Comparison of ENCODE assay signal across 9 mouse cellular contexts in genomic region chr9:44485516-44486161, GRCm38 (mm10). TPM values are rescaled to one million over a fixed set of nuclear protein-coding genes. Genes with fewer than 3 reads are reported as not detected.
DNase-seq lines count a peak whose midpoint lies in the region; ATAC-seq and TF ChIP-seq lines count a peak whose summit lies in the region.
"Had no signal": no experiment of that assay in that cellular context is flagged by ENCODE, and none has a peak within 500 bp of the region (broad histone marks: within the 10 kb centered on the region; RNA-seq: fewer than 3 reads in every experiment).

No protein-coding gene starts in this region.

- peak overlapping the region; percentile 93 for H3K4me2 ChIP-seq in forebrain, embryonic 12.5 days
- peak overlapping the region; percentile 76 for H3K4me2 ChIP-seq in intestine, embryonic 14.5 days (ENCODE audit: low read length)
- H3K4me2 ChIP-seq in liver, embryonic 15.5 days = peak overlapping the region; percentile 73
- peak overlapping the region; percentile 87 for H3K4me2 ChIP-seq in stomach, embryonic 16.5 days (ENCODE audit: low read depth, low read length)

- H3K9me3 ChIP-seq in forebrain, embryonic 12.5 days = no peaks in the 10 kb centered on the region
- no peaks in the 10 kb centered on the region for H3K9me3 ChIP-seq in intestine, embryonic 14.5 days (ENCODE audit: control insufficient read depth, low read length)
- no peaks in the 10 kb centered on the region for H3K9me3 ChIP-seq in liver, embryonic 15.5 days (replicated peaks)
- no peaks in the 10 kb centered on the region for H3K9me3 ChIP-seq in stomach, embryonic 16.5 days (replicated peaks; ENCODE audit: control insufficient read depth, low read length)

- H3K9ac ChIP-seq in forebrain, embryonic 12.5 days = peak overlapping the region; percentile 99
- H3K9ac ChIP-seq in intestine, embryonic 14.5 days (ENCODE audit: low read length) = peak overlapping the region; percentile 29
- H3K9ac ChIP-seq in liver, embryonic 15.5 days = no peak overlapping the region
- peak overlapping the region; percentile 98 for H3K9ac ChIP-seq in stomach, embryonic 16.5 days (ENCODE audit: low read length)

- H3K4me1 ChIP-seq in spleen, adult 2 months (ENCODE audit: control insufficient read depth, insufficient read depth, insufficient read length) = peaks cover 28% of the 10 kb centered on the region
- H3K4me1 ChIP-seq in forebrain, embryonic 12.5 days = peaks cover 81% of the 10 kb centered on the region
- peaks cover 70% of the 10 kb centered on the region for H3K4me1 ChIP-seq in intestine, embryonic 14.5 days (replicated peaks; ENCODE audit: control insufficient read depth, insufficient read depth, low read length)
- H3K4me1 ChIP-seq in liver, embryonic 15.5 days (replicated peaks) = peaks cover 48% of the 10 kb centered on the region
- peaks cover 75% of the 10 kb centered on the region for H3K4me1 ChIP-seq in stomach, embryonic 16.5 days (ENCODE audit: control insufficient read depth, insufficient read depth, low read length)

- WGBS in spleen, adult 2 months = 64% methylated on average over 14 of the region's 14 CpGs
- 26% methylated on average over 11 of the region's 14 CpGs for WGBS in forebrain, embryonic 12.5 days
- 22% methylated on average over 14 of the region's 14 CpGs for WGBS in intestine, embryonic 14.5 days
- 44% methylated on average over 14 of the region's 14 CpGs for WGBS in liver, embryonic 15.5 days (ENCODE audit: insufficient replicate concordance)
- WGBS in stomach, embryonic 16.5 days = 25% methylated on average over 14 of the region's 14 CpGs

- H3K27ac ChIP-seq in spleen, adult 2 months (ENCODE audit: insufficient read depth, low read length) = peak overlapping the region; percentile 39; the same call in 1 of the 2 replicates
- no peak overlapping the region for H3K27ac ChIP-seq in forebrain, embryonic 12.5 days
- H3K27ac ChIP-seq in intestine, embryonic 14.5 days (ENCODE audit: low read depth) = 0 out of 2 replicates have a peak overlapping the region, but pooled peaks have one; percentile 86
- peak overlapping the region; percentile 45 for H3K27ac ChIP-seq in liver, embryonic 15.5 days (replicated peaks)
- peak overlapping the region; percentile 97 for H3K27ac ChIP-seq in stomach, embryonic 16.5 days (ENCODE audit: low read length)

- H3K27me3 ChIP-seq in spleen, adult 2 months (ENCODE audit: control insufficient read depth, insufficient read depth, low read length) = no peaks in the 10 kb centered on the region
- peaks cover 4% of the 10 kb centered on the region; the same call in 1 of the 2 replicates for H3K27me3 ChIP-seq in forebrain, embryonic 12.5 days
- no peaks in the 10 kb centered on the region for H3K27me3 ChIP-seq in intestine, embryonic 14.5 days (replicated peaks; ENCODE audit: control insufficient read depth, insufficient read depth, low read length)
- H3K27me3 ChIP-seq in liver, embryonic 15.5 days = peaks cover 46% of the 10 kb centered on the region
- no peaks in the 10 kb centered on the region for H3K27me3 ChIP-seq in stomach, embryonic 16.5 days (ENCODE audit: control insufficient read depth, insufficient read depth, low read length)

- no peak for DNase-seq in spleen, adult 2 months (ENCODE audit: low read depth in 1 of 2, low spot score in 2 of 2)
- no peak for DNase-seq in spleen, postnatal 36 days (ENCODE audit: low spot score in 2 of 2)
- DNase-seq in intestine, embryonic 14.5 days (ENCODE audit: low spot score) = no peak

- ATAC-seq in forebrain, embryonic 12.5 days (ENCODE audit: low FRiP score) = no peak
- no peak for ATAC-seq in intestine, embryonic 14.5 days (replicated peaks; ENCODE audit: low FRiP score, low TSS enrichment, low read depth)
- ATAC-seq in liver, embryonic 15.5 days (ENCODE audit: insufficient read depth) = no peak
- no peak for ATAC-seq in stomach, embryonic 16.5 days (ENCODE audit: insufficient read depth, low FRiP score)
- no peak for ATAC-seq in erythroblast, adult 5-6 weeks (replicated peaks; ENCODE audit: low FRiP score, poor library complexity, severe bottlenecking)
- ATAC-seq in erythroid progenitor cell, adult 5-6 weeks (replicated peaks; ENCODE audit: low FRiP score, poor library complexity, severe bottlenecking) = no peak

- TF ChIP-seq POLR2A in spleen, adult 2 months (IDR thresholded peaks at IDR 0.05; ENCODE audit: low read depth, low read length) = no peak

- H3K4me3 ChIP-seq in spleen, adult 2 months (ENCODE audit: extremely low read depth, insufficient read depth, insufficient read length) = no peak overlapping the region
- H3K4me3 ChIP-seq in forebrain, embryonic 12.5 days (replicated peaks) = peak overlapping the region; percentile 96
- peak overlapping the region; percentile 98 for H3K4me3 ChIP-seq in intestine, embryonic 14.5 days (ENCODE audit: low read depth, low read length)
- peak overlapping the region; percentile 66; the same call in 1 of the 2 replicates for H3K4me3 ChIP-seq in liver, embryonic 15.5 days (replicated peaks)
- peak overlapping the region; percentile 94 for H3K4me3 ChIP-seq in stomach, embryonic 16.5 days (replicated peaks; ENCODE audit: low read length)

- H3K36me3 ChIP-seq in spleen, adult 2 months (ENCODE audit: control insufficient read depth, insufficient read depth, low read length) = no peaks in the 10 kb centered on the region
- no peaks in the 10 kb centered on the region for H3K36me3 ChIP-seq in forebrain, embryonic 12.5 days (replicated peaks)
- no peaks in the 10 kb centered on the region for H3K36me3 ChIP-seq in intestine, embryonic 14.5 days (ENCODE audit: control insufficient read depth, insufficient read depth, low read length)
- H3K36me3 ChIP-seq in liver, embryonic 15.5 days (replicated peaks) = no peaks in the 10 kb centered on the region
- no peaks in the 10 kb centered on the region for H3K36me3 ChIP-seq in stomach, embryonic 16.5 days (ENCODE audit: control insufficient read depth, insufficient read depth, low read length)

- no peak for TF ChIP-seq CTCF in spleen, adult 2 months (IDR thresholded peaks at IDR 0.05; ENCODE audit: extremely low read depth, insufficient read depth, insufficient read length, insufficient replicate concordance)

RNA-seq across cellular contexts. Expression of gene Bcl9l, which starts 3.0 kb away (rescaled TPM):
- 42.2 and 50.3 TPM in 2 replicates for polyA plus RNA-seq in spleen, adult 2 months (2012; rRNA removed)
- 10.6 and 10.7 TPM in 2 replicates for polyA plus RNA-seq in forebrain, embryonic 12.5 days (2016; fragmentation: Nextera tagmentation; extraction: Ambion mirVana)
- 10.2 TPM in 2 replicates for polyA plus RNA-seq in intestine, embryonic 14.5 days (2014; fragmentation: Nextera tagmentation; extraction: Ambion mirVana)
- 1.9 and 2.3 TPM in 2 replicates for polyA plus RNA-seq in liver, embryonic 15.5 days (2015; fragmentation: Nextera tagmentation; extraction: Ambion mirVana)
- 9.0 and 10.6 TPM in 2 replicates for polyA plus RNA-seq in stomach, embryonic 16.5 days (2015; fragmentation: Nextera tagmentation; extraction: Ambion mirVana)
- 0.77 and 0.84 TPM in 2 replicates for total RNA-seq in erythroblast, adult 5-6 weeks (2015; ENCODE audit: low replicate concordance)
- 0.42 and 2.8 TPM in 2 replicates for total RNA-seq in erythroblast, adult 5-6 weeks (2017; ENCODE audit: low replicate concordance)
- 0.36 and 2.5 TPM in 2 replicates for total RNA-seq in erythroid progenitor cell, adult 5-6 weeks (2015; ENCODE audit: low replicate concordance)
- total RNA-seq in erythroid progenitor cell, adult 5-6 weeks (2017; ENCODE audit: low replicate concordance) = 1.2 and 1.7 TPM in 2 replicates

RNA-seq across cellular contexts. Expression of gene Upk2, which starts 30.9 kb away (rescaled TPM):
- polyA plus RNA-seq in spleen, adult 2 months (2012; rRNA removed) = not detected in 2 replicates
- 0.29 TPM in 1 of 2 replicates, not detected in the other for polyA plus RNA-seq in forebrain, embryonic 12.5 days (2016; fragmentation: Nextera tagmentation; extraction: Ambion mirVana)
- 2.1 and 2.3 TPM in 2 replicates for polyA plus RNA-seq in intestine, embryonic 14.5 days (2014; fragmentation: Nextera tagmentation; extraction: Ambion mirVana)
- polyA plus RNA-seq in liver, embryonic 15.5 days (2015; fragmentation: Nextera tagmentation; extraction: Ambion mirVana) = not detected in 2 replicates
- 31.1 and 39.0 TPM in 2 replicates for polyA plus RNA-seq in stomach, embryonic 16.5 days (2015; fragmentation: Nextera tagmentation; extraction: Ambion mirVana)
- total RNA-seq in erythroblast, adult 5-6 weeks (2015; ENCODE audit: low replicate concordance) = not detected in 2 replicates
- not detected in 2 replicates for total RNA-seq in erythroblast, adult 5-6 weeks (2017; ENCODE audit: low replicate concordance)
- total RNA-seq in erythroid progenitor cell, adult 5-6 weeks (2015; ENCODE audit: low replicate concordance) = not detected in 2 replicates
- total RNA-seq in erythroid progenitor cell, adult 5-6 weeks (2017; ENCODE audit: low replicate concordance) = not detected in 2 replicates
- total RNA-seq: heart, postnatal 36 days had no signal

RNA-seq across cellular contexts. Expression of gene Foxr1, which starts 44.7 kb away (rescaled TPM):
- 0.09 and 0.15 TPM in 2 replicates for polyA plus RNA-seq in spleen, adult 2 months (2012; rRNA removed)
- polyA plus RNA-seq in forebrain, embryonic 12.5 days (2016; fragmentation: Nextera tagmentation; extraction: Ambion mirVana) = not detected in 2 replicates
- polyA plus RNA-seq in intestine, embryonic 14.5 days (2014; fragmentation: Nextera tagmentation; extraction: Ambion mirVana) = not detected in 2 replicates
- 0.06 TPM in 1 of 2 replicates, not detected in the other for polyA plus RNA-seq in liver, embryonic 15.5 days (2015; fragmentation: Nextera tagmentation; extraction: Ambion mirVana)
- not detected in 2 replicates for polyA plus RNA-seq in stomach, embryonic 16.5 days (2015; fragmentation: Nextera tagmentation; extraction: Ambion mirVana)
- not detected in 2 replicates for total RNA-seq in erythroblast, adult 5-6 weeks (2015; ENCODE audit: low replicate concordance)
- not detected in 2 replicates for total RNA-seq in erythroblast, adult 5-6 weeks (2017; ENCODE audit: low replicate concordance)
- not detected in 2 replicates for total RNA-seq in erythroid progenitor cell, adult 5-6 weeks (2015; ENCODE audit: low replicate concordance)
- not detected in 2 replicates for total RNA-seq in erythroid progenitor cell, adult 5-6 weeks (2017; ENCODE audit: low replicate concordance)
- total RNA-seq: heart, postnatal 36 days had no signal
